Mouse (Mus musculus) liver, postnatal 0 days (tissue): ENCODE results near the gene E130114P18Rik.

Experiments used
- CTCF ChIP-seq: sonication (generic); IDR thresholded peaks from 2 replicates; pipeline ENCODE4 v1.5.1; 2016; ENCODE audit warnings: antibody characterized with exemption, low read depth
- EP300 ChIP-seq: IDR thresholded peaks from 2 replicates; pipeline ENCODE4 v1.6.1; 2016; ENCODE audit warnings: antibody characterized with exemption, low read depth, mild to moderate bottlenecking

GRCm38 (mm10) chr4:97585170-97585569 lies 192.7 kb downstream of the E130114P18Rik start:
- TF ChIP-seq CTCF (no peak), EP300 (no peak)
